Mouse (Mus musculus): Measurements from ENCODE around the gene Ccdc28a. TPM values are rescaled to one million over a fixed set of nuclear protein-coding genes. Genes with fewer than 3 reads are reported as not detected.

Ccdc28a gene
- 3.1 TPM for polyA plus RNA-seq (2012; fragmentation: generic; extraction: Trizol)
- long read RNA-seq, experiment 1, partial matches to known transcripts, result 0 of 3 reads
- long read RNA-seq, experiment 1, other reads (novel, unspliced or antisense), result 0 of 3 reads
- long read RNA-seq, experiment 2, partial matches to known transcripts, result 0 of 5 reads
- long read RNA-seq, experiment 2, other reads (novel, unspliced or antisense), result 1 of 5 reads

DNA sequence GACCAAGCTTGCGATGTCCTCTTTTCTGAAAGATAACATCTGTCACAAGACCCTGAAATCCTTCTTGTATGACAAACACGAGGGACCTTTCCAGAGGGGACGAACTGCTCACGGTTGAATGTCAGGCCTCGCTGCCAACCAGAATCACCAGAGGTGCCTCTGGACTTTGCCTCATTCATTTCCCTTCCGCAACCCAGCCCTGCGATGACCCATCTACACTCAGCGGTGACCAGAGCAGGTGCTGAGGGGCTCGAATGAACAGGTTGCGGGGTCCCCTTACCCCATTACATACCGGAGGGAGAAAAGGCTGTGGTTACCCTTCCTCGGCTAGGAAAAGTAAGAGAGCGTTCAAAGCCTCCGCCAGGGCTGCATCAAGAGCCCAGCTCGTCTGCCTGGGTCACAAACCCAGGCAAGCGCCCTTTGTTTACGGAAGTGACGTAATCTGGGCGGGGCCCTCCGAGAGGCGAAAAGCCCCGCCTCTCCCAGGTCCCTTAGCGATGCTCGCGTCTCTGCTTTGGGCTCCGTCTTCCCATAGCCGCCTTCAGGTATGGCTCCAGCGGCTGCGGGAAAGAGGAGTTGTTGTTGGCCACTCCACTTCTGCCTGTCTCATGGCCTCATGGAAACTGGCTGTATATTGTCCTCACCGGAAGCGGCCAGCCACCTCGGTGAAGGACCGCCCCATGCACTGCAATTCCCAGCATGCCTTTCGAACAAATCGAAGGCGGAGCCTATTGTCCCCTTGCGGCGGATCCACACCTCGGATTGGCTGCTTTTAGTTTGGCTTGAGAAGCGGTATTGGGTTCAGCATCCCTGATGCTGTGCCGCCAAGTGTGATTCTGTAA is at the start of gene Ccdc28a:
TSS of gene Ccdc28a (minus strand) at position 439 of the 842 bp plus-strand sequence.
- H3K36me3 ChIP-seq (ENCODE audit: control insufficient read depth, insufficient read depth), result no peaks in the 10 kb centered on the region
- H3K4me3 ChIP-seq (ENCODE audit: insufficient read depth, poor library complexity, severe bottlenecking), result peak within 1 kb of the TSS; percentile 61
- no peaks in the 10 kb centered on the region for H3K79me2 ChIP-seq (ENCODE audit: control insufficient read depth, insufficient read depth)
- peaks cover 2% of the 10 kb centered on the region for H3K79me3 ChIP-seq (ENCODE audit: low read depth)
- no peak for TF ChIP-seq MYOG (IDR thresholded peaks at IDR 0.05; ENCODE audit: control insufficient read depth, extremely low read depth, insufficient read length)
- no peak for TF ChIP-seq CEBPB (IDR thresholded peaks at IDR 0.05; ENCODE audit: low read depth)
- no peak for TF ChIP-seq MAX (IDR thresholded peaks at IDR 0.05)
- no peak for TF ChIP-seq FOSL1 (IDR thresholded peaks at IDR 0.05; ENCODE audit: insufficient read depth, low read length, poor library complexity, severe bottlenecking)
- no peak for TF ChIP-seq CTCF (IDR thresholded peaks at IDR 0.05; ENCODE audit: control insufficient read depth, insufficient read depth, insufficient read length)
- TF ChIP-seq MYOD1 (IDR thresholded peaks at IDR 0.05; ENCODE audit: control insufficient read depth, insufficient read length, low read depth), result no peak
- TF ChIP-seq USF1 (IDR thresholded peaks at IDR 0.05; ENCODE audit: low read depth), result no peak
- H3ac ChIP-seq (ENCODE audit: control insufficient read depth, insufficient read length, low read depth), result peak within 1 kb of the TSS; percentile 87
- H3K27me3 ChIP-seq (ENCODE audit: control insufficient read depth, insufficient read depth, insufficient read length), result no peaks in the 10 kb centered on the region

DNA sequence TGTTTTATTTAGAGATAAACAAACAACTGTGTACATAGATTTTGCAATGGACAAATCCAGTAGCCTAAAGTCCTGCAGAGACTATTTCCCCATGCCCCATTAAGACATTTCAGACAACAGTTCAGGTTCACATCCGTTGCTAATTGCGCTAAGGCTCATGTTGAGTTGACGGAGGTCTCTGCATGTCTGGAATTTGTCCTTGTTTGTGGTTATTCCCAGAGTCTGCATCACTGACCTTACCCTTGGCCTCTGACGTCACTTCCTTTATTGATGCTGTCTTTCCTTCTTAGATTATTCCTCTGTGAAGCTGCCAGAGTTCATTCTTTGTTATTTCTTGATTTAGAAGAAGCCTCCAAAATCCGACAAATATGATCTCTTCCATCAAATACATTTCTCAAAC is 49.2 kb upstream of the Ccdc28a start:
- no peaks in the 10 kb centered on the region for H3K27me3 ChIP-seq (ENCODE audit: control insufficient read depth, insufficient read depth, insufficient read length)
- no peaks in the 10 kb centered on the region for H3K79me3 ChIP-seq (ENCODE audit: low read depth)
- H3K36me3 ChIP-seq (ENCODE audit: control insufficient read depth, insufficient read depth), result no peaks in the 10 kb centered on the region
- no peaks in the 10 kb centered on the region for H3K79me2 ChIP-seq (ENCODE audit: control insufficient read depth, insufficient read depth)
- H3K4me3 ChIP-seq (ENCODE audit: insufficient read depth, poor library complexity, severe bottlenecking), result no peak overlapping the region
- no peak overlapping the region for H3ac ChIP-seq (ENCODE audit: control insufficient read depth, insufficient read length, low read depth)
- TF ChIP-seq CTCF (IDR thresholded peaks at IDR 0.05; ENCODE audit: control insufficient read depth, insufficient read depth, insufficient read length) (no peak), FOSL1 (IDR thresholded peaks at IDR 0.05; ENCODE audit: insufficient read depth, low read length, poor library complexity, severe bottlenecking) (no peak), MYOD1 (IDR thresholded peaks at IDR 0.05; ENCODE audit: control insufficient read depth, insufficient read length, low read depth) (no peak), MAX (IDR thresholded peaks at IDR 0.05) (no peak), CEBPB (IDR thresholded peaks at IDR 0.05; ENCODE audit: low read depth) (no peak), MYOG (IDR thresholded peaks at IDR 0.05; ENCODE audit: control insufficient read depth, extremely low read depth, insufficient read length) (no peak), USF1 (IDR thresholded peaks at IDR 0.05; ENCODE audit: low read depth) (no peak)

DNA sequence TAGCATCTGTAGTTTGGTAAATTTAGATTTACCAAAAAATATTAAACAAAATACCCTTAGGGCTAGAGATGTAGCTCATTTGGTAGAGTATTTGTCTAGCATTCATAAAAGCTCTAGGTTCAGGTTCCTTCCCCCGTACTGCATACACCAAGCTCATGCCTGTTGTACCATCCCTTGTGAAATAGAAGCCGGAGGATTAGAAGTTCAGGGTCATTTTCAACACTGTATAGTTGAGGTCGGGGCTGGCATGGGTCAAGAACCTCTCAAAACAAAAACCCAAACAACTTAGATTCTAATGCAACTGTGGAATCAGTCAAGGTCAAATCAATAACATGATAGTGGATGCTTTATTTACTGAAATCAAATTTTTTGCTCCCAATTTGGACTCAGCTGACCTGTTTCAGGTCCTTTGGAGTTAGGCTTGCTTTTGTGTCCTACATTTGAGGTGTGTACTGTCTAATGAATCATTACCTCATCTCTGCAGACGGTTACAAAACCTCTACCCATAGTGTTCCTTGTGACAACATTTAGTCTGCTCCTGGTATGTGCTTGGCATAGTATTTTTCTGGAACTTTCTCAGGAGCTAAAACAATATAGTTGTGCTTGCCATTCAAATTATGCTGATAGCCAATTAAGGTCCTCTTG is 41.4 kb upstream of the Ccdc28a start:
- Histone ChIP-seq H3ac (ENCODE audit: control insufficient read depth, insufficient read length, low read depth) (no peak overlapping the region), H3K79me2 (ENCODE audit: control insufficient read depth, insufficient read depth) (no peaks in the 10 kb centered on the region), H3K4me3 (ENCODE audit: insufficient read depth, poor library complexity, severe bottlenecking) (no peak overlapping the region), H3K27me3 (ENCODE audit: control insufficient read depth, insufficient read depth, insufficient read length) (no peaks in the 10 kb centered on the region), H3K79me3 (ENCODE audit: low read depth) (no peaks in the 10 kb centered on the region), H3K36me3 (ENCODE audit: control insufficient read depth, insufficient read depth) (no peaks in the 10 kb centered on the region)
- TF ChIP-seq CEBPB (IDR thresholded peaks at IDR 0.05; ENCODE audit: low read depth) (no peak), FOSL1 (IDR thresholded peaks at IDR 0.05; ENCODE audit: insufficient read depth, low read length, poor library complexity, severe bottlenecking) (no peak), MYOD1 (IDR thresholded peaks at IDR 0.05; ENCODE audit: control insufficient read depth, insufficient read length, low read depth) (no peak), MYOG (IDR thresholded peaks at IDR 0.05; ENCODE audit: control insufficient read depth, extremely low read depth, insufficient read length) (no peak), CTCF (IDR thresholded peaks at IDR 0.05; ENCODE audit: control insufficient read depth, insufficient read depth, insufficient read length) (no peak), MAX (IDR thresholded peaks at IDR 0.05) (no peak), USF1 (IDR thresholded peaks at IDR 0.05; ENCODE audit: low read depth) (no peak)

DNA sequence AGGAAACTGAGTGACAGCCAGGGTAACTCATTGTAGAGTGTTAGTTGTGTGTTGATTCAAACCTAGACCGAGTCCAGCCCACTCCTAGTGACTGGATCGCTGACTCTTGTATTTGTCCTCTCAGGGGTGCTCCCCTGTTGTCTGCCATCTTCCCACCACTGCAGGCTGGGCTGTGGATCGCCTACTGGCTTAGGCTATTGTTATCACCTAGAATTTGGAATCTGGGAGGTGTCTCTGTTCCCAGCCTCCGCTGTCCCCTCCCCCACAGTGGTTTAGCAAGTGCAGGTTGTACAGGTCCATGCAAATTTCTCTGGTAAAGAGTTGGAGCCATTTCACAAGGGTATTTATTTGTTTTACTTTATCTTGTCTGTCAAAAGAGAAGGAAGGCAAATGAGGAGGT is 16.5 kb upstream of the Ccdc28a start:
- Histone ChIP-seq H3ac (ENCODE audit: control insufficient read depth, insufficient read length, low read depth) (no peak overlapping the region), H3K36me3 (ENCODE audit: control insufficient read depth, insufficient read depth) (no peaks in the 10 kb centered on the region), H3K79me2 (ENCODE audit: control insufficient read depth, insufficient read depth) (no peaks in the 10 kb centered on the region), H3K79me3 (ENCODE audit: low read depth) (no peaks in the 10 kb centered on the region), H3K4me3 (ENCODE audit: insufficient read depth, poor library complexity, severe bottlenecking) (no peak overlapping the region), H3K27me3 (ENCODE audit: control insufficient read depth, insufficient read depth, insufficient read length) (peaks cover 13% of the 10 kb centered on the region)
- TF ChIP-seq MAX (IDR thresholded peaks at IDR 0.05) (no peak), CTCF (IDR thresholded peaks at IDR 0.05; ENCODE audit: control insufficient read depth, insufficient read depth, insufficient read length) (no peak), MYOG (IDR thresholded peaks at IDR 0.05; ENCODE audit: control insufficient read depth, extremely low read depth, insufficient read length) (no peak), FOSL1 (IDR thresholded peaks at IDR 0.05; ENCODE audit: insufficient read depth, low read length, poor library complexity, severe bottlenecking) (no peak), USF1 (IDR thresholded peaks at IDR 0.05; ENCODE audit: low read depth) (no peak), CEBPB (IDR thresholded peaks at IDR 0.05; ENCODE audit: low read depth) (no peak), MYOD1 (IDR thresholded peaks at IDR 0.05; ENCODE audit: control insufficient read depth, insufficient read length, low read depth) (no peak)

- no peak overlapping the region for H3ac ChIP-seq (ENCODE audit: control insufficient read depth, insufficient read length, low read depth)
- no peaks in the 10 kb centered on the region for H3K79me3 ChIP-seq (ENCODE audit: low read depth)
- no peaks in the 10 kb centered on the region for H3K79me2 ChIP-seq (ENCODE audit: control insufficient read depth, insufficient read depth)
- no peak overlapping the region for H3K4me3 ChIP-seq (ENCODE audit: insufficient read depth, poor library complexity, severe bottlenecking)
- H3K27me3 ChIP-seq (ENCODE audit: control insufficient read depth, insufficient read depth, insufficient read length), result peaks cover 16% of the 10 kb centered on the region
- no peaks in the 10 kb centered on the region for H3K36me3 ChIP-seq (ENCODE audit: control insufficient read depth, insufficient read depth)
- no peak for TF ChIP-seq USF1 (IDR thresholded peaks at IDR 0.05; ENCODE audit: low read depth)
- no peak for TF ChIP-seq FOSL1 (IDR thresholded peaks at IDR 0.05; ENCODE audit: insufficient read depth, low read length, poor library complexity, severe bottlenecking)
- no peak for TF ChIP-seq MAX (IDR thresholded peaks at IDR 0.05)
- TF ChIP-seq CTCF (IDR thresholded peaks at IDR 0.05; ENCODE audit: control insufficient read depth, insufficient read depth, insufficient read length), result no peak
- no peak for TF ChIP-seq MYOD1 (IDR thresholded peaks at IDR 0.05; ENCODE audit: control insufficient read depth, insufficient read length, low read depth)
- no peak for TF ChIP-seq MYOG (IDR thresholded peaks at IDR 0.05; ENCODE audit: control insufficient read depth, extremely low read depth, insufficient read length)
- TF ChIP-seq CEBPB (IDR thresholded peaks at IDR 0.05; ENCODE audit: low read depth), result no peak
These were observed 8.8 kb upstream of the Ccdc28a start for GRCm38 (mm10) chr10:18243614-18244013.
